Mouse (Mus musculus) gonadal fat pad, adult 2 months (tissue): ENCODE results near the gene Arf1. TPM values are rescaled to one million over a fixed set of nuclear protein-coding genes. Genes with fewer than 3 reads are reported as not detected.

Experiments
- DNase-seq: peaks from one replicate; pipeline ENCODE4 v3.0.0-alpha.2; 2012; ENCODE audit warnings: low read depth
- polyA plus RNA-seq: library from polyadenylated mRNA; depleted of rRNA; stranded (reverse); fragments of >200 nt; gene quantifications from 2 replicates; pipeline ENCODE4 v1.2.3, GENCODE M21; 2012; rRNA removed

Arf1 gene
- polyA plus RNA-seq, 1 experiment, result 653 TPM

DNA sequence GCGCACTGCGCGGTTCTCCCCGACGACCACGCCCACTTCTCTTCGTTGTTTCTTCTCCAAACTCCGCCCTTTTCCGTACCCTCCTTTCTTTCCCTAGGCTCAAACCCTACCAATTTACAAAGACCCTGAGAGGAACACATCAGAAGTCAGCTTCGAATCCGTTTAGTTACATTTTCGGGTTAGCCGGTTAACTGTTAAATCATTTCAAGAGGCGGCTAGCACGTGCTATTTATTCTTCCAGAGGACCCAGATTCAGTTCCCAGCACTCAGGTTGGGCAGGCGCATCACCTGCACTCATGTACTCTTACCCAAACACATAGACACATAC, 36.0 kb downstream of the Arf1 start, which contains the start of gene Guk1:
Gene Guk1, minus strand, starts transcription at position 154 of the 328 bp plus-strand sequence.
- no peak for DNase-seq

GRCm38 (mm10) chr11:59191231-59192058, 36.6 kb downstream of the Arf1 start:
- no peak for DNase-seq

DNA sequence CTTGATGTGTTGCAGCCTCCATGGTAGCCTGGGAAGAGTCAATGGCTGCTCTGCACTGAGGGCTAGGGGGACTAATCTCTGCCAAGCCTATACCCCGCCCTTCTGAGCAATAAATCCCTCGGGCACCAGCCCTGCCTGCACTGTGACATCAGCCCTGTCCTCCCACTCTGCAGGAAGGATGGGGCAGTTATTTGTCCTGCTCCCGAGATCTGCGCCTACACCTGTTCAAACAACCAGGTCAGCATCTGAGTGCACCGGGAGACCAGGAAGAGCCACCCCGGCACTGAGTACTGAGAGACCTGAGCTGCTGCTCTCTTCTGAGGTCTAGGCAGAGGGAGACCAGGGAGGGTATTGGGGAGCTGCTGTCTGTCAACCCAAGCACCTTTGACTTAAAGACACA, 40.4 kb downstream of the Arf1 start:
- DNase-seq, result no peak

DNA sequence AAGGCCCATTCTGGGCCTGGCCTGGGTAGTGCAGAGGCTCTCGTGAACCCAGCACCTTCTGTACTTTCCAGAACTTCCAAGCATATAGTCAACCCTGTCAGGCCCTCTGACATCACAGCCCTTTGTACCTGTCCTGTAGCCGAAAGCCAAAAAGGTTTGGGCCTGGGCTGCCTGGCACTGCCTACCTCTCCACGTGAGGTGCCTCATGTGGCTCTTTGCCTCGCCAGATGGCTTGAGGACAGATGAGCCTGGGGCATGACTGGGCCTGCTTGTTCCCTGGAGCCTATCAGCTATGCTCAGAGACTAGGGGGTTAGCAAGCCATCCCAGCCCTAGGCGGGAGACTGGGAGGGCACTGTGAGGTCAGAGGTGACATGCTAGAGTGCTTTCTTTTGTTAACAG, 42.6 kb downstream of the Arf1 start:
- DNase-seq, result no peak

DNA sequence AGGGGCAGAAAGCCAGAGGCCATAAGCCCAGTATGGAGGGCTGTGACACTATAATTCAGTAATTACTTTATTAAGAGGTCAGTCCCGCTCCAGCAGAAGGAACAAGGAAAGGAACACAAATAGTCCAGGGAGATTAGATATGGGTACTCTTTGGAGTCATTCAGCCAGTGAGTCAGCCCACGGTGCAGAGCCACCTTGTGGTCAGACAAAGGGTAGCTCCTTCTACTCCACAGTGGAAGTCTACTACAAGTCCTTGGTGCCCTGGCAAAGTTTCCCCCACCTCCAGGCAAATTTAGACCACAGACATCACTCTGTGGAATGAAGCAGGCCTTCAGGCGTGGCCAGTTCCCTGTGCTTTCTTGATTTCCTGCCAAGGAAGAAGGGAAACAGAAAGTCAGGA, 44.2 kb downstream of the Arf1 start:
- no peak for DNase-seq

GRCm38 (mm10) chr11:59182864-59183331, 45.2 kb downstream of the Arf1 start, which contains the start of gene Gjc2:
Gene Gjc2 (minus strand): TSS chr11:59183213.
- DNase-seq, result no peak

- no peak for DNase-seq
These were observed 51.1 kb downstream of the Arf1 start for GRCm38 (mm10) chr11:59176921-59177320.

DNA sequence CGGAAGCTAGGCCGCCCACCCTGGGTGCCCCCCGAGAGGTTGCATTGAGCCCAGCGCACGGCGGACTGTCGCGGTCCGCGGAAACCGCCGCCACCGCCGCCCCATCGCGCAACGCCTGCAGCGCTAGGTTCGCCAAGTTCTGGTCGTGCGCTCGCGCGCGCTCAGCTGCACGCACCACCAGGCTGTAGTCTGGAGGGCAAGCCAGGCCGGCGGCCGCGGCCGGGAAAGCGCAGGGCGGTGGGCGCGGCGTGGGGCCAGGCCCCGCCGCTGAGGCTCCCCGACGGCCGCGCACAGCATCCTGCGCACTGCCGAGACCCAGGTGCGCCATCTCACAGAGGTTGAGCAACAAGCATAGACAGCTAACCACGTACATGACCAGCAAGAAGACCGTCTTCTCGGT, 51.6 kb downstream of the Arf1 start:
- DNase-seq, result no peak

DNA sequence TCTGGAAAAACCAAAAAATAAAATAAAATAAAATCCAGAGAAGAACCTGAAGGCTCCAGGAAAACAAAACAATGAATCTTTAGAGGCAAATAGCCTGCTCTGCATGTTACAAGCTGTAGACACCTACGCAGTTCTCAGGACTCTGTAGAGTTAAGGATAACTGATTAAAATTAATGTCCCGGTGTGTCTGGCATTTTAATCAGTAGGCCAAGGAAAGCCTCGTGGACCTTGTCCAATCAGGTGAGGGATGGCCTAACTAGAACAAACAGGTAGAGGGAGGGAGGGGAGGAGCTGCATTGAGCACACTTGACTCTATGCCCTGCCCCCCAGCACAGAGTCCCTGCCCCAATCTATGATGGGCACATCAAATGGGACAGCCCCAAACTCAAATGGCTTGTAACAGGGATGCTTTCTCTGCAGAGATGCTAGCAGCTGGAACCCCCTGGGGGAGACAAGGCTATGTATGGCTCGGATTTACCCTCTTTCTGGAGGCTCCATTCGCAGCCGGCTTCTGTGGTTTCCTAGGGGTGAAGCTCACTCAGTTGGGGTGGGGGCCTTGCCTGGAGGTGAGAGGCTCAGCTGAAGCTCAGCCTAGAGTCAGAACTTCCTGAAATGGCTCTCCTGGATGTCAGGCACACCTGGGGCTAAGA, 53.8 kb downstream of the Arf1 start:
- DNase-seq, result no peak

DNA sequence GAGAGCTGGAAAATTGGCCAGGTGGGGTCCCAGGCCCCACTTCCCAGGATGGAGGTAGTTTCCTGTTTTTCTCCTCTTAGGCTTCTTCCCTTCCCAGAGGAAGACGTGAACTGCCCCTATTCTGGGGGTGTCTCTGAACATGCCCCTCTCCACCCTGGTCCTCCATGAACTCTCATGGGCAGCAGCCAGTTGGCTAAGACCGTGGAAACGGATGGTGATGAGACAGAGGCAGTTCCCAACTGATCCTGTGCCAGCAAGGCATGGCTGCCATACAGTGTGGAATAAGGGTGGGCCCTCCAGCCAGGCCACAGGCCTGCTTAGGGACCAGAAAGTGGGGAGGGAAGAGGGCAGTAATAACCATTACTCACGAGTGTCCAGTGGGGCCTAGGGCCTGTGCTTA, 57.5 kb downstream of the Arf1 start:
- no peak for DNase-seq

DNA sequence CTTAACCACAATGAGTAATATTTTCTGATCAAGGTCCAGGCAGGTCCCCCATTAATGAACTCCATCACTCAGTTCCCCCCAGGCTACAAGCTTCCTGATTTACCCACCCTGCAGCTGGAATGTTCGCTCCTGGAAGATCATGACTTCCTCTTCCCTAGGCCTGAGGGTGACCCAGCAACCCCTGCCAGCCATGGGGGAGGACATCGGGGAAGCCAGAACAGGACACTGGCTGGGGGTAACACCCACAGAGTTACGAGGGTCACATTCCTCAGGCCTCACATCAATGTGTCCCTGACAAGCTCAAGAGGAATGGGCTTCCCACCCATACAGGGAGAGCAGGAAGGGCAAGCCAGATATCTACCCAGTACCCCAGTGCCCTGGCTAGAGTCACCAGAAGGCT, 58.3 kb downstream of the Arf1 start:
- no peak for DNase-seq

DNA sequence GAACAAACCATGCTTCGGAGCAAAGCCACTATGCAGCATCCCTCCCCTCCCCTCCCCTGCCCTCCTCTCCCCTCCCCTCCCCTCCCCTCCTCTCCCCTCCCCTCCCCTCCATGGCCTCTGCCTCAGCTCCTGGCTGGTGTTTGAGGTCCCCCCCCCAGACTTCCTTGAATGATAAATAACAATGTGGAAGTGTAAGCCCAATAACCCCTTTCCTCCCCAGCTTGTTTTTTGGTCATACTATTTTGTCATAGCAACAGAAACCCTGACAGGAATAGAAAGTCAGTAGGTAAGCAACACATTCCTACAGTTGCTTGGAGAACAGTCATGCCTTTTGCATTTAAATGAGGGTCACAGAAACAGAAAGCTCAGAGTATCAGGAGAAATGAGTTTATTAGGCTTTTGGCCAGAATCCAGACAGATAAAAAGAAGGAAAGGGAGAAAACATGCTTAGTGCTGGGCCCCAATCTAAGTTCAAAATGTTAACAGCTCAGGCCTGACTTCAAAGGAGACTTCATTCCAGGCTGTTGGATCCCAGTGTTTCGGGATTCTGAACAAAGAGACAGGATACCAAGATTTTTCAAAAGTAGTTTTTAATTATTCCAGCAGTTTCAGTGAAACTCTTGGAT, 62.3 kb downstream of the Arf1 start:
- no peak for DNase-seq

DNA sequence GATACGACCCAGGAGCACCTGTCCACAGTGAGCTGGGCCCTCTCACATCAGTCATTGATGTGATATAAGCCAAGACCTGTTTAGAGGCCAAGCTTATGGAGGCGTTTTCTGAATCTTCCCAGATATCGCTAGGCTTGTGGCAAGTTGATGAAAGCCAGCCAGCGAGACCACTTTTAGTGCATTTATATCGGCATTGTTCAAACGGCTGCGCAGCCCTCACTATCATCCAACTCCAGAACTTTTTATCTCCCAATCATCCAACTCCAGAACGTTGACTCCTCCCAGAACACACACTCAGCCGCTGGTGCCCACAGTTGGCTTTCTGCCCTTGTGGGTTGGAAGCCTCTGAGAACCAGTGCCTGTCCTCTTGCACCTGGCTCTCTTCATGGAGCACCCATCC, 63.7 kb downstream of the Arf1 start:
- no peak for DNase-seq

- DNase-seq, result no peak
These were observed 64.5 kb downstream of the Arf1 start, which contains the start of gene Iba57 for GRCm38 (mm10) chr11:59163255-59164236. Gene Iba57 (minus strand): TSS chr11:59163739.

DNA sequence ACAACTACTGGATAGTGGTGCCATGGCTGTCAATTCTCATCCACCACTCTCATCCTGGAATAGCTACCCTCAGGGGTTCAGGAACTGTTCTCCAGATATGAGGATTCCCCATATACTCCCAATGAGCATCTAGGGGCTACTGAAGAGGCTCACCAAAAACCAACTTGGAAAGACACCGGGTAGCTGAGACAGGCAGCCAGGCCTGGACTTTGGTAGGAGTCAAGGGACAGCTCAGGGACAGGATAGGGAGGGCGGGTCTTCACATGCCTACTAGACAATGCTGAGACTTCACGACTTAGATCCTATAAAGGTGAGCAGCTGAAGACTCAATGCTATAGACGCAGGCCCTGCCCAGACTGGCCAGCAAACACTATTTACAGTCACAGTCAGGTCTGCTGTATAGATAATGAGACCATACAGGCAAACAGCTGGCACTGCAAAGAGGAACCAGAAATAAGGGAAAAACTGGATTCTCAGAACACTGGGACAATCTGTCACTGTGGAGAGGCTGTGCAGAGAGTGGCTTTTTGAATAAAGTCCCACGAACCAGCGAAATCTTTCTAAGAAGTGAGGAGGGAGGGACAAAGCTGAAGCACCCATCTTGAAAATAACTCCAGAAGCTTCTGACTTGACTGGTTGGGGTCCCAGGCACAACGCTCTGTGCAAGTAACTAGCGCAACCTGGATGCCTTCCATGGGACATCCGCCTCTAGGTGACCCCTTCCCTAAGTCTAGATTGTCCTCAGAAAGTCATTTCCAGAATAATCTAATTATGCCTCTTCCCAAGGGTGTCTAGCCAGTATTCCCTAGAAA, 65.4 kb downstream of the Arf1 start:
- no peak for DNase-seq

Other genes starting within 250 kb of the Arf1 start
- gene Obscn, start 91.9 kb downstream of the Arf1 start, polyA plus RNA-seq, result 0.37 and 0.70 TPM in 2 replicates
- gene Iba57, start 64.5 kb downstream of the Arf1 start, polyA plus RNA-seq, result 4.0 and 4.2 TPM in 2 replicates
- gene Gjc2, start 45.1 kb downstream of the Arf1 start, polyA plus RNA-seq, result 2.8 and 4.4 TPM in 2 replicates
- gene Guk1, start 36.1 kb downstream of the Arf1 start, polyA plus RNA-seq, result 132 and 184 TPM in 2 replicates
- gene Mrpl55, start 25.8 kb downstream of the Arf1 start, polyA plus RNA-seq, result 47.7 and 62.4 TPM in 2 replicates
- gene 2310033P09Rik, start 19.9 kb downstream of the Arf1 start, polyA plus RNA-seq, result 29.8 and 33.8 TPM in 2 replicates
- gene Wnt3a, start 62.5 kb upstream of the Arf1 start, polyA plus RNA-seq, result 0.14 and 0.20 TPM in 2 replicates
- 6.5 and 7.5 TPM in 2 replicates for gene Wnt9a, start 78.7 kb upstream of the Arf1 start, polyA plus RNA-seq
- not detected in 2 replicates for gene Prss38, start 147.4 kb upstream of the Arf1 start, polyA plus RNA-seq
- gene Jmjd4, start 221.8 kb upstream of the Arf1 start, polyA plus RNA-seq, result 4.4 and 4.6 TPM in 2 replicates
- gene Snap47, start 222.9 kb upstream of the Arf1 start, polyA plus RNA-seq, result 67.1 and 68.1 TPM in 2 replicates
- 0.96 and 0.99 TPM in 2 replicates for gene Zfp867, start 244.2 kb upstream of the Arf1 start, polyA plus RNA-seq